In the genomic region with DNA sequence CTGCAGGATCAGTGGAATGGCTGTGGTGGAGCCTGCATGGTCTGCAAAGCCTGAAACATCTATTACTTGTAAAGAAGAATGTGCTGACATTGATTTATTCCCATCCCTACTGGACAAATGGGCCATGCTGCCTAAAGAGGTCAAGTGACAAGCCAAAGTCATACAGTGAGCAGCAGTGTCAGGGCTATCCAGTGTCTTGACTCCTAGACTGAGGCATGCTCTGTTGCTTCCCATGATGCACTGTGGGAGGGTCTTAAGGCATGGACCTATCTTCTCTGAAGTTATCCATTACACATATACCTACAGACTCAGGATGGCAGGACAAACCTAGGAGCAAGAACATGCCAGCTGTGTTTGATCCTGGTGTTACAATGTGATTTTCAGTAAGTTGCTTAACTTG, we compare ENCODE assay signal across 23 mouse cellular contexts.
"Had no signal": no experiment of that assay in that cellular context is flagged by ENCODE, and none has a peak within 500 bp of the region (broad histone marks: within the 10 kb centered on the region; RNA-seq: fewer than 3 reads in every experiment).

No protein-coding gene starts in this region.

- H3K9ac ChIP-seq: forebrain, postnatal 0 days; heart, embryonic 13.5 days; heart, embryonic 15.5 days; hindbrain, embryonic 13.5 days; hindbrain, embryonic 15.5 days; limb, embryonic 13.5 days; limb, embryonic 15.5 days; liver, embryonic 12.5 days had no signal

- H3K4me2 ChIP-seq: heart, embryonic 11.5 days; heart, embryonic 13.5 days; heart, embryonic 15.5 days; hindbrain, embryonic 13.5 days; hindbrain, embryonic 15.5 days; limb, embryonic 13.5 days; limb, embryonic 15.5 days; liver, embryonic 12.5 days had no signal

- H3K36me3 ChIP-seq: heart, embryonic 13.5 days; heart, embryonic 15.5 days; hindbrain, embryonic 15.5 days; limb, embryonic 13.5 days; limb, embryonic 15.5 days; liver, embryonic 12.5 days had no signal

- DNase-seq: forebrain, postnatal 0 days; gastrocnemius, postnatal 14 days; gastrocnemius, postnatal 36 days; heart, adult 11 months; heart, adult 2 months; heart, postnatal 14 days; heart, postnatal 36 days; kidney, adult 11 months; kidney, adult 9 months; kidney, postnatal 10 days; kidney, postnatal 25 days; layer of hippocampus, adult 9-11 months; layer of hippocampus, postnatal 36 days; left cerebral cortex, postnatal 4 days had no signal

- H3K9me3 ChIP-seq: heart, embryonic 13.5 days; heart, embryonic 15.5 days; hindbrain, embryonic 13.5 days; hindbrain, embryonic 15.5 days; limb, embryonic 13.5 days; limb, embryonic 15.5 days; liver, embryonic 12.5 days had no signal

- ATAC-seq: forebrain, postnatal 0 days; hindbrain, postnatal 0 days; liver, embryonic 12.5 days had no signal

- H3K27ac ChIP-seq: heart, adult 2 months; heart, embryonic 13.5 days; heart, embryonic 15.5 days; hindbrain, embryonic 13.5 days; hindbrain, embryonic 15.5 days; hindbrain, postnatal 0 days; limb, embryonic 13.5 days; limb, embryonic 15.5 days; liver, embryonic 12.5 days had no signal

- H3K4me3 ChIP-seq: heart, adult 2 months; heart, embryonic 13.5 days; heart, embryonic 15.5 days; hindbrain, embryonic 13.5 days; hindbrain, embryonic 15.5 days; limb, embryonic 13.5 days; limb, embryonic 15.5 days; liver, embryonic 12.5 days had no signal

- H3K27me3 ChIP-seq: heart, embryonic 13.5 days; heart, embryonic 15.5 days; hindbrain, embryonic 13.5 days; hindbrain, embryonic 15.5 days; limb, embryonic 13.5 days; limb, embryonic 15.5 days had no signal

- H3K4me1 ChIP-seq: heart, embryonic 15.5 days; hindbrain, embryonic 15.5 days; limb, embryonic 15.5 days had no signal
